Mouse (Mus musculus): ENCODE data around the gene Sh3bp5. TPM values are rescaled to one million over a fixed set of nuclear protein-coding genes. Genes with fewer than 3 reads are reported as not detected.

The Sh3bp5 gene
- polyA plus RNA-seq, 1 experiment, result 6.9 TPM

GRCm38 (mm10) chr14:31374390-31374789, 61.5 kb downstream of the Sh3bp5 start:
- no peak for TF ChIP-seq POLR2A (IDR thresholded peaks at IDR 0.05; ENCODE audit: low read depth, low read length)
- no peak for TF ChIP-seq CTCF (IDR thresholded peaks at IDR 0.05; ENCODE audit: extremely low read depth, insufficient read length, insufficient replicate concordance, low read depth, low read length)
- Histone ChIP-seq H3K27ac (ENCODE audit: insufficient read depth, low read depth, low read length) (no peak overlapping the region), H3K27me3 (ENCODE audit: control insufficient read depth, insufficient read depth, low read length) (no peaks in the 10 kb centered on the region), H3K4me3 (ENCODE audit: low read depth, low read length) (no peak overlapping the region), H3K4me1 (ENCODE audit: control insufficient read depth, insufficient read depth, insufficient read length, low read length) (no peaks in the 10 kb centered on the region), H3K36me3 (ENCODE audit: control insufficient read depth, insufficient read depth, low read length) (peaks cover 51% of the 10 kb centered on the region)
- 91% methylated on average over 6 of the region's 6 CpGs for WGBS

GRCm38 (mm10) chr14:31369377-31369776, 66.5 kb downstream of the Sh3bp5 start:
- Histone ChIP-seq H3K36me3 (ENCODE audit: control insufficient read depth, insufficient read depth, low read length) (peaks cover 54% of the 10 kb centered on the region), H3K4me3 (ENCODE audit: low read depth, low read length) (no peak overlapping the region), H3K27ac (ENCODE audit: insufficient read depth, low read depth, low read length) (no peak overlapping the region), H3K4me1 (ENCODE audit: control insufficient read depth, insufficient read depth, insufficient read length, low read length) (no peaks in the 10 kb centered on the region), H3K27me3 (ENCODE audit: control insufficient read depth, insufficient read depth, low read length) (no peaks in the 10 kb centered on the region)
- TF ChIP-seq POLR2A (IDR thresholded peaks at IDR 0.05; ENCODE audit: low read depth, low read length), result no peak
- no peak for TF ChIP-seq CTCF (IDR thresholded peaks at IDR 0.05; ENCODE audit: extremely low read depth, insufficient read length, insufficient replicate concordance, low read depth, low read length)
- WGBS, result 93% methylated on average over 3 of the region's 3 CpGs

- peaks cover 59% of the 10 kb centered on the region for H3K36me3 ChIP-seq (ENCODE audit: control insufficient read depth, insufficient read depth, low read length)
- no peaks in the 10 kb centered on the region for H3K27me3 ChIP-seq (ENCODE audit: control insufficient read depth, insufficient read depth, low read length)
- no peak for TF ChIP-seq CTCF (IDR thresholded peaks at IDR 0.05; ENCODE audit: extremely low read depth, insufficient read length, insufficient replicate concordance, low read depth, low read length)
- no peak for TF ChIP-seq POLR2A (IDR thresholded peaks at IDR 0.05; ENCODE audit: low read depth, low read length)
- no peak overlapping the region for H3K4me3 ChIP-seq (ENCODE audit: low read depth, low read length)
- no peak overlapping the region for H3K27ac ChIP-seq (ENCODE audit: insufficient read depth, low read depth, low read length)
- WGBS, result 70% methylated on average over 7 of the region's 7 CpGs
- no peaks in the 10 kb centered on the region for H3K4me1 ChIP-seq (ENCODE audit: control insufficient read depth, insufficient read depth, insufficient read length, low read length)
Measured at GRCm38 (mm10) chr14:31367951-31368350, 67.9 kb downstream of the Sh3bp5 start.

GRCm38 (mm10) chr14:31365350-31365749, 70.5 kb downstream of the Sh3bp5 start:
- H3K4me3 ChIP-seq (ENCODE audit: low read depth, low read length), result no peak overlapping the region
- no peaks in the 10 kb centered on the region for H3K27me3 ChIP-seq (ENCODE audit: control insufficient read depth, insufficient read depth, low read length)
- no peaks in the 10 kb centered on the region for H3K4me1 ChIP-seq (ENCODE audit: control insufficient read depth, insufficient read depth, insufficient read length, low read length)
- H3K36me3 ChIP-seq (ENCODE audit: control insufficient read depth, insufficient read depth, low read length), result peaks cover 54% of the 10 kb centered on the region
- H3K27ac ChIP-seq (ENCODE audit: insufficient read depth, low read depth, low read length), result no peak overlapping the region
- TF ChIP-seq POLR2A (IDR thresholded peaks at IDR 0.05; ENCODE audit: low read depth, low read length) (no peak), CTCF (IDR thresholded peaks at IDR 0.05; ENCODE audit: extremely low read depth, insufficient read length, insufficient replicate concordance, low read depth, low read length) (peak; percentile 27; the same call in 1 of the 2 replicates)

- Histone ChIP-seq H3K27ac (ENCODE audit: insufficient read depth, low read depth, low read length) (no peak overlapping the region), H3K27me3 (ENCODE audit: control insufficient read depth, insufficient read depth, low read length) (no peaks in the 10 kb centered on the region), H3K4me1 (ENCODE audit: control insufficient read depth, insufficient read depth, insufficient read length, low read length) (no peaks in the 10 kb centered on the region), H3K4me3 (ENCODE audit: low read depth, low read length) (no peak overlapping the region), H3K36me3 (ENCODE audit: control insufficient read depth, insufficient read depth, low read length) (peaks cover 55% of the 10 kb centered on the region)
- TF ChIP-seq POLR2A (IDR thresholded peaks at IDR 0.05; ENCODE audit: low read depth, low read length) (no peak), CTCF (IDR thresholded peaks at IDR 0.05; ENCODE audit: extremely low read depth, insufficient read length, insufficient replicate concordance, low read depth, low read length) (no peak)
- WGBS, result 96% methylated on average over 4 of the region's 4 CpGs
Measured at GRCm38 (mm10) chr14:31364589-31364988, 71.3 kb downstream of the Sh3bp5 start.

GRCm38 (mm10) chr14:31362236-31362635, 73.6 kb downstream of the Sh3bp5 start:
- H3K36me3 ChIP-seq (ENCODE audit: control insufficient read depth, insufficient read depth, low read length), result peaks cover 52% of the 10 kb centered on the region
- H3K27ac ChIP-seq (ENCODE audit: insufficient read depth, low read depth, low read length), result no peak overlapping the region
- WGBS, result 79% methylated on average over 2 of the region's 2 CpGs
- H3K4me3 ChIP-seq (ENCODE audit: low read depth, low read length), result no peak overlapping the region
- no peaks in the 10 kb centered on the region for H3K4me1 ChIP-seq (ENCODE audit: control insufficient read depth, insufficient read depth, insufficient read length, low read length)
- TF ChIP-seq POLR2A (IDR thresholded peaks at IDR 0.05; ENCODE audit: low read depth, low read length), result no peak
- TF ChIP-seq CTCF (IDR thresholded peaks at IDR 0.05; ENCODE audit: extremely low read depth, insufficient read length, insufficient replicate concordance, low read depth, low read length), result no peak
- no peaks in the 10 kb centered on the region for H3K27me3 ChIP-seq (ENCODE audit: control insufficient read depth, insufficient read depth, low read length)

- H3K27me3 ChIP-seq (ENCODE audit: control insufficient read depth, insufficient read depth, low read length), result no peaks in the 10 kb centered on the region
- no peak for TF ChIP-seq POLR2A (IDR thresholded peaks at IDR 0.05; ENCODE audit: low read depth, low read length)
- no peak for TF ChIP-seq CTCF (IDR thresholded peaks at IDR 0.05; ENCODE audit: extremely low read depth, insufficient read length, insufficient replicate concordance, low read depth, low read length)
- no peak overlapping the region for H3K4me3 ChIP-seq (ENCODE audit: low read depth, low read length)
- H3K4me1 ChIP-seq (ENCODE audit: control insufficient read depth, insufficient read depth, insufficient read length, low read length), result no peaks in the 10 kb centered on the region
- H3K36me3 ChIP-seq (ENCODE audit: control insufficient read depth, insufficient read depth, low read length), result peaks cover 37% of the 10 kb centered on the region
- WGBS, result 90% methylated on average over 1 of the region's 1 CpGs
- H3K27ac ChIP-seq (ENCODE audit: insufficient read depth, low read depth, low read length), result no peak overlapping the region
Measured at GRCm38 (mm10) chr14:31345367-31345766, 90.5 kb downstream of the Sh3bp5 start.

- H3K36me3 ChIP-seq (ENCODE audit: control insufficient read depth, insufficient read depth, low read length), result peaks cover 29% of the 10 kb centered on the region
- WGBS, result 87% methylated on average over 8 of the region's 8 CpGs
- TF ChIP-seq CTCF (IDR thresholded peaks at IDR 0.05; ENCODE audit: extremely low read depth, insufficient read length, insufficient replicate concordance, low read depth, low read length) (no peak), POLR2A (IDR thresholded peaks at IDR 0.05; ENCODE audit: low read depth, low read length) (no peak)
Measured at GRCm38 (mm10) chr14:31343241-31343640, 92.6 kb downstream of the Sh3bp5 start.

More at GRCm38 (mm10) chr14:31343241-31343640, 92.6 kb downstream of the Sh3bp5 start:
- Histone ChIP-seq H3K27me3 (ENCODE audit: control insufficient read depth, insufficient read depth, low read length) (no peaks in the 10 kb centered on the region), H3K4me1 (ENCODE audit: control insufficient read depth, insufficient read depth, insufficient read length, low read length) (no peaks in the 10 kb centered on the region), H3K27ac (ENCODE audit: insufficient read depth, low read depth, low read length) (no peak overlapping the region), H3K4me3 (ENCODE audit: low read depth, low read length) (no peak overlapping the region)

Data from small intestine, adult 2 months (tissue).